Comparison of ENCODE assay signal across 20 mouse cellular contexts in the genomic region with DNA sequence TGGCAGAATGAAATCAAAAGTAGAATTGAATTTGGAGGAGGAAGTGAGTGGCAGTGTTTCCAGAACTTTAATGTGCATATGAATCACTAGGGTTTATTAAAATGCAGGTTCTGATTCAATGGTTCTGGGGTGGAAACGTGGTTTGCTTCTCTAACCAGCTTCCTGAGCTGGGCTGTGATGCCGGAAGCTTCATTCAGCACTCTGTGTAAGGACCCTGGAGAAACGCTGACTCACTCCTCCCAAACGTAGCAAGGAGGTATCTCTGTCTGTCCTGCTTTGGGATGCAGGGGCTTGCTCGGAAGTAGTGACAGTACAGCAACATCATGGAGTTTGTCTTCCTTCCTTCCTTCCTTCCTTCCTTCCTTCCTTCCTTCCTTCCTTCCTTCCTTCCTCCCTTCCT.
"Had no signal": no experiment of that assay in that cellular context is flagged by ENCODE, and none has a peak within 500 bp of the region (broad histone marks: within the 10 kb centered on the region; RNA-seq: fewer than 3 reads in every experiment).

No protein-coding gene starts in this region.

- H3K4me1 ChIP-seq: kidney, embryonic 15.5 days; limb, embryonic 12.5 days; limb, embryonic 15.5 days; liver, embryonic 12.5 days; liver, embryonic 15.5 days; midbrain, embryonic 13.5 days; neural tube, embryonic 13.5 days had no signal

- H3K9me3 ChIP-seq: kidney, embryonic 15.5 days; limb, embryonic 12.5 days; limb, embryonic 15.5 days; liver, embryonic 12.5 days; liver, embryonic 15.5 days; midbrain, embryonic 10.5 days; midbrain, embryonic 13.5 days; neural tube, embryonic 13.5 days had no signal

- H3K4me2 ChIP-seq: kidney, embryonic 15.5 days; limb, embryonic 12.5 days; limb, embryonic 15.5 days; liver, embryonic 12.5 days; liver, embryonic 15.5 days; midbrain, embryonic 13.5 days; neural tube, embryonic 13.5 days had no signal

- DNase-seq: kidney, adult 8-10 months; kidney, postnatal 10 days; kidney, postnatal 36 days; left cerebral cortex, postnatal 4 days; lung, adult 2 months; lung, postnatal 14 days; lung, postnatal 4 days; retina, postnatal 1 day; thymus, adult 18-20 months; thymus, postnatal 4 days had no signal

- H3K36me3 ChIP-seq: kidney, embryonic 15.5 days; limb, embryonic 12.5 days; limb, embryonic 15.5 days; liver, embryonic 12.5 days; liver, embryonic 15.5 days; midbrain, embryonic 10.5 days; midbrain, embryonic 13.5 days; neural tube, embryonic 13.5 days had no signal

- H3K4me3 ChIP-seq: kidney, embryonic 15.5 days; limb, embryonic 12.5 days; limb, embryonic 15.5 days; liver, embryonic 12.5 days; liver, embryonic 15.5 days; midbrain, embryonic 10.5 days; midbrain, embryonic 13.5 days; myocyte; neural tube, embryonic 13.5 days had no signal

- H3K27me3 ChIP-seq: kidney, embryonic 15.5 days; limb, embryonic 12.5 days; liver, embryonic 12.5 days; liver, embryonic 15.5 days; midbrain, embryonic 13.5 days; neural tube, embryonic 13.5 days had no signal

- H3K9ac ChIP-seq: kidney, embryonic 15.5 days; limb, embryonic 12.5 days; limb, embryonic 15.5 days; liver, embryonic 12.5 days; liver, embryonic 15.5 days; midbrain, embryonic 13.5 days; neural tube, embryonic 13.5 days had no signal

- ATAC-seq: liver, embryonic 12.5 days; midbrain, embryonic 13.5 days; midbrain, embryonic 16.5 days had no signal

- H3K27ac ChIP-seq: kidney, embryonic 15.5 days; limb, embryonic 12.5 days; limb, embryonic 15.5 days; liver, embryonic 12.5 days; liver, embryonic 15.5 days; midbrain, embryonic 10.5 days; midbrain, embryonic 13.5 days; neural tube, embryonic 13.5 days had no signal
